Mouse (Mus musculus): Measurements from ENCODE around the gene Hemk1.

DNA sequence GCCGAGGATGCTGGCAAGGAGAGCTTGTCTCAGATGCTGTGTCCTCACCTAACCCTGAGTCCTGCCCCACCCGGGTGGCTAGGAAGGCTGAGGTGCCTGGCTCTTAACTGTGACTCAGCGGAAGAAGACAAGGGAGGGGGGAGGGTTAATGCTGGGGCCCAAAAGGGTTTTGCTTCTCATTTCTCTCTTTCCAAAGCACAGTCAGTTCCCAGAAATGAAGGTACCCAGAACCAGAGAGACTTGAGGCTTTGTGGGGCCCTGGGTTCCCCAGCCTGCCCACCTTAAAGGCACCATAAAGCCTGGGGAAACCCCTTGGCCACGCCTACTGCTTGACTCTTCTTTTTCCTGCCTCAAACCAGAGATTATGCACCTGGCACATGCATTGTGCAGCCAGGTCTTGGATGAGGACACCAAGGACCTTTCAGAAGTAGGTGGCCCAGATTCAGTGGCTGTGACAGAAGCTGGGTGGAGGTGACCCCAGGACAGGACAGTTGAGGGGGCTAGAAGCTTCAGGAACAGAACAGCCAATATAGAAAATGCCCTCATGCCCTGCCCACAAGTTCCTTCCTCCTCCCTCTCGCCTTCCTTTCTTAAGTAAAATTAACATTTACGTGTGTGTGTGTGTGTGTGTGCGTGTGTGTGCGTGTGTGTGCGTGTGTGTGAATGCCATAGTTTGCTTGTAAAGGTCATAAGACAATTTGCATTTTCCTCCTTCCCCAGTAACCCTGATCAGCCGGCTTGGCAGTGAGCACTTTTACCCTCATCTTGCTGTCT lies 25.2 kb downstream of the Hemk1 start:
- TF ChIP-seq POLR2A (IDR thresholded peaks at IDR 0.05; ENCODE audit: insufficient read length, low read depth) (no peak), POLR2AphosphoS2 (IDR thresholded peaks at IDR 0.05; ENCODE audit: insufficient read length, low read depth) (no peak), MAX (IDR thresholded peaks at IDR 0.05; ENCODE audit: low read depth) (no peak), MYOG (IDR thresholded peaks at IDR 0.05; ENCODE audit: control insufficient read depth in 1 of 3, insufficient read depth in 1 of 3, insufficient read length in 2 of 3, low read depth in 2 of 3) (no peak), E2F4 (IDR thresholded peaks at IDR 0.05; ENCODE audit: insufficient read depth) (no peak), REST (IDR thresholded peaks at IDR 0.05; ENCODE audit: insufficient read depth, insufficient read length) (no peak), SRF (IDR thresholded peaks at IDR 0.05; ENCODE audit: control insufficient read depth, insufficient read length, low read depth) (no peak), CEBPB (IDR thresholded peaks at IDR 0.05; ENCODE audit: insufficient read depth, poor library complexity, severe bottlenecking) (no peak), USF1 (IDR thresholded peaks at IDR 0.05; ENCODE audit: low read depth) (no peak), TCF12 (IDR thresholded peaks at IDR 0.05; ENCODE audit: insufficient read depth, poor library complexity, severe bottlenecking) (no peak), TCF3 (IDR thresholded peaks at IDR 0.05; ENCODE audit: insufficient read length, low read depth) (no peak)
